Mouse (Mus musculus) lung, embryonic 16.5 days (tissue): ENCODE measurements around the gene Il27ra. TPM values are rescaled to one million over a fixed set of nuclear protein-coding genes. Genes with fewer than 3 reads are reported as not detected.
A peak's percentile ranks its signal among the peaks of the same experiment; 100 is the strongest.

Source experiments
- ATAC-seq: fragments of 200-750 bp; cut with Nextera tagmentation; 2 replicates; pipeline ENCODE4 v1.8.0; 2017; ENCODE audit warnings: low read depth, mild to moderate bottlenecking, moderate library complexity
- H3K27ac ChIP-seq: fragments of 300-500 bp; sonication (generic); 2 replicates; pipeline ENCODE4 v1.5.1; 2014; ENCODE audit warnings: mild to moderate bottlenecking, control low read depth, low read length
- H3K27me3 ChIP-seq: fragments of 300-500 bp; sonication (generic); 2 replicates; pipeline ENCODE4 v1.6.1; 2014; ENCODE audit warnings: low read depth, low read length, mixed read lengths; ENCODE audit not compliant: control insufficient read depth, insufficient read depth
- H3K36me3 ChIP-seq: fragments of 300-500 bp; sonication (generic); 2 replicates; pipeline ENCODE4 v1.6.1; 2014; ENCODE audit warnings: low read length; ENCODE audit not compliant: control insufficient read depth, insufficient read depth
- H3K4me1 ChIP-seq: fragments of 300-500 bp; sonication (generic); replicated peaks from 2 replicates; pipeline ENCODE4 v1.6.1; 2014; ENCODE audit warnings: low read length, mixed read lengths; ENCODE audit not compliant: control insufficient read depth, insufficient read depth
- H3K4me2 ChIP-seq: fragments of 300-500 bp; sonication (generic); 2 replicates; pipeline ENCODE4 v1.6.1; 2014; ENCODE audit warnings: low read depth, low read length, control low read depth
- H3K4me3 ChIP-seq: fragments of 300-500 bp; sonication (generic); 2 replicates; pipeline ENCODE4 v1.5.1; 2014; ENCODE audit warnings: mild to moderate bottlenecking, low read length, control low read depth
- H3K9ac ChIP-seq: fragments of 300-500 bp; sonication (generic); 2 replicates; pipeline ENCODE4 v1.6.1; 2014; ENCODE audit warnings: low read length, control low read depth
- H3K9me3 ChIP-seq: fragments of 300-500 bp; sonication (generic); 2 replicates; pipeline ENCODE4 v1.6.1; 2016; ENCODE audit warnings: low read length; ENCODE audit not compliant: control insufficient read depth
- WGBS: fragments of 180-500 bp; shearing (Covaris S2); extraction: QIAGEN DNeasy Blood & Tissue Kit; methylation state at CpG from one replicate; pipeline ENCODE4 v1.1.7; 2014; 5-methylcytosine and 5-hydroxymethylcytosine counted together
- polyA plus RNA-seq: library from polyadenylated mRNA; unstranded; fragments of >200 nt; fragmentation: Nextera tagmentation; extraction: Ambion mirVana; gene quantifications from 2 replicates; pipeline ENCODE4 v1.2.1, GENCODE M21; 2015

The Il27ra gene
- polyA plus RNA-seq, result 1.6 and 2.0 TPM in 2 replicates

GRCm38 (mm10) chr8:84042066-84042947, at the start of gene Il27ra:
Gene Il27ra, minus strand, starts transcription at chr8:84042589.
- Histone ChIP-seq H3K9me3 (no peaks in the 10 kb centered on the region), H3K4me1 (peaks cover 6% of the 10 kb centered on the region), H3K27me3 (peaks cover 39% of the 10 kb centered on the region), H3K4me3 (peak within 1 kb of the TSS; percentile 48), H3K27ac (no peak within 1 kb of the TSS), H3K9ac (peak within 1 kb of the TSS; percentile 61), H3K4me2 (peak within 1 kb of the TSS; percentile 83), H3K36me3 (no peaks in the 10 kb centered on the region)
- peak; percentile 74 for ATAC-seq
- WGBS, result 3% methylated on average over 40 of the region's 40 CpGs

GRCm38 (mm10) chr8:84090585-84090984, 48.2 kb upstream of the Il27ra start:
- H3K4me2 ChIP-seq, result no peak overlapping the region

GRCm38 (mm10) chr8:84089277-84089676, 46.9 kb upstream of the Il27ra start:
- no peak for ATAC-seq

More at GRCm38 (mm10) chr8:84090585-84090984, 48.2 kb upstream of the Il27ra start:
- Histone ChIP-seq H3K4me3 (no peak overlapping the region), H3K9me3 (no peaks in the 10 kb centered on the region), H3K4me1 (no peaks in the 10 kb centered on the region), H3K36me3 (peaks cover 29% of the 10 kb centered on the region), H3K9ac (no peak overlapping the region), H3K27me3 (no peaks in the 10 kb centered on the region), H3K27ac (no peak overlapping the region)
- 85% methylated on average over 8 of the region's 8 CpGs for WGBS
- no peak for ATAC-seq

GRCm38 (mm10) chr8:84087821-84088220, 45.4 kb upstream of the Il27ra start:
- no peak overlapping the region for H3K4me2 ChIP-seq
- no peak for ATAC-seq
- WGBS, result 93% methylated on average over 14 of the region's 14 CpGs
- H3K9ac ChIP-seq, result no peak overlapping the region
- no peak overlapping the region for H3K27ac ChIP-seq
- H3K9me3 ChIP-seq, result no peaks in the 10 kb centered on the region
- H3K4me1 ChIP-seq, result no peaks in the 10 kb centered on the region
- no peak overlapping the region for H3K4me3 ChIP-seq
- H3K27me3 ChIP-seq, result no peaks in the 10 kb centered on the region
- H3K36me3 ChIP-seq, result peaks cover 35% of the 10 kb centered on the region

More at GRCm38 (mm10) chr8:84089277-84089676, 46.9 kb upstream of the Il27ra start:
- no peak overlapping the region for H3K4me3 ChIP-seq
- H3K4me2 ChIP-seq, result no peak overlapping the region
- no peaks in the 10 kb centered on the region for H3K27me3 ChIP-seq
- H3K27ac ChIP-seq, result no peak overlapping the region
- no peak overlapping the region for H3K9ac ChIP-seq
- no peaks in the 10 kb centered on the region for H3K9me3 ChIP-seq
- no peaks in the 10 kb centered on the region for H3K4me1 ChIP-seq
- 63% methylated on average over 9 of the region's 9 CpGs for WGBS
- H3K36me3 ChIP-seq, result peaks cover 30% of the 10 kb centered on the region

GRCm38 (mm10) chr8:84087156-84087555, 44.8 kb upstream of the Il27ra start:
- no peaks in the 10 kb centered on the region for H3K27me3 ChIP-seq
- H3K4me1 ChIP-seq, result no peaks in the 10 kb centered on the region
- no peak for ATAC-seq
- peaks cover 38% of the 10 kb centered on the region for H3K36me3 ChIP-seq
- H3K9me3 ChIP-seq, result no peaks in the 10 kb centered on the region
- no peak overlapping the region for H3K4me2 ChIP-seq
- H3K9ac ChIP-seq, result no peak overlapping the region
- H3K27ac ChIP-seq, result no peak overlapping the region
- no peak overlapping the region for H3K4me3 ChIP-seq
- WGBS, result 78% methylated on average over 7 of the region's 7 CpGs

- H3K27me3 ChIP-seq, result no peaks in the 10 kb centered on the region
- H3K9ac ChIP-seq, result no peak overlapping the region
- H3K4me2 ChIP-seq, result no peak overlapping the region
- H3K27ac ChIP-seq, result no peak overlapping the region
- H3K9me3 ChIP-seq, result no peaks in the 10 kb centered on the region
- peaks cover 3% of the 10 kb centered on the region for H3K4me1 ChIP-seq
- peaks cover 46% of the 10 kb centered on the region for H3K36me3 ChIP-seq
- no peak overlapping the region for H3K4me3 ChIP-seq
- no peak for ATAC-seq
- 59% methylated on average over 42 of the region's 42 CpGs for WGBS
Observed at GRCm38 (mm10) chr8:84084341-84085115, 42.1 kb upstream of the Il27ra start.

GRCm38 (mm10) chr8:84083829-84084241, 41.4 kb upstream of the Il27ra start:
- H3K4me2 ChIP-seq, result no peak overlapping the region
- no peak overlapping the region for H3K27ac ChIP-seq
- H3K4me1 ChIP-seq, result peaks cover 7% of the 10 kb centered on the region
- no peaks in the 10 kb centered on the region for H3K9me3 ChIP-seq
- H3K36me3 ChIP-seq, result peaks cover 43% of the 10 kb centered on the region
- 32% methylated on average over 8 of the region's 8 CpGs for WGBS
- ATAC-seq, result no peak
- no peak overlapping the region for H3K4me3 ChIP-seq
- H3K9ac ChIP-seq, result no peak overlapping the region
- no peaks in the 10 kb centered on the region for H3K27me3 ChIP-seq

GRCm38 (mm10) chr8:84079206-84079605, 36.8 kb upstream of the Il27ra start:
- Histone ChIP-seq H3K4me1 (peaks cover 7% of the 10 kb centered on the region), H3K27ac (peak overlapping the region; percentile 12; the same call in 1 of the 2 replicates), H3K9me3 (no peaks in the 10 kb centered on the region), H3K36me3 (peaks cover 29% of the 10 kb centered on the region), H3K4me3 (no peak overlapping the region), H3K9ac (no peak overlapping the region), H3K4me2 (no peak overlapping the region), H3K27me3 (no peaks in the 10 kb centered on the region)
- ATAC-seq, result peak; percentile 86
- 43% methylated on average over 5 of the region's 5 CpGs for WGBS

- no peaks in the 10 kb centered on the region for H3K9me3 ChIP-seq
- peaks cover 7% of the 10 kb centered on the region for H3K4me1 ChIP-seq
- H3K27ac ChIP-seq, result no peak overlapping the region
- 87% methylated on average over 3 of the region's 3 CpGs for WGBS
- H3K27me3 ChIP-seq, result no peaks in the 10 kb centered on the region
- no peak for ATAC-seq
- no peak overlapping the region for H3K4me3 ChIP-seq
- H3K36me3 ChIP-seq, result peaks cover 12% of the 10 kb centered on the region
- H3K9ac ChIP-seq, result no peak overlapping the region
- no peak overlapping the region for H3K4me2 ChIP-seq
Observed at GRCm38 (mm10) chr8:84076849-84077248, 34.5 kb upstream of the Il27ra start.
